Mouse (Mus musculus) heart, embryonic 14.5 days (tissue): ENCODE data around the gene Rpl12. TPM values are rescaled to one million over a fixed set of nuclear protein-coding genes. Genes with fewer than 3 reads are reported as not detected.
A peak's percentile ranks its signal among the peaks of the same experiment; 100 is the strongest.

ENCODE experiments used
- ATAC-seq: fragments of 200-750 bp; cut with Nextera tagmentation; 2 replicates; pipeline ENCODE4 v1.8.0; 2017; ENCODE audit warnings: low read depth, moderate TSS enrichment; ENCODE audit not compliant: insufficient number of reproducible peaks, insufficient read depth, low FRiP score
- H3K27ac ChIP-seq, 2 experiments: fragments of 200-500 bp in 1 of 2; fragments of 300-500 bp in 1 of 2; sonication (generic) in 1 of 2; replicated peaks in 1 of 2; 2 replicates each; pipeline ENCODE4 v1.5.1; 2012 to 2014; ENCODE audit warnings: low read depth in 2 of 2, low read length in 2 of 2, control low read depth in 1 of 2, mild to moderate bottlenecking in 1 of 2, mixed read lengths in 1 of 2; ENCODE audit not compliant: control insufficient read depth in 1 of 2, insufficient read depth in 1 of 2
- H3K27me3 ChIP-seq: fragments of 300-500 bp; sonication (generic); 2 replicates; pipeline ENCODE4 v1.6.1; 2014; ENCODE audit warnings: mild to moderate bottlenecking, low read length, control low read depth; ENCODE audit not compliant: control insufficient read depth, insufficient read depth
- H3K36me3 ChIP-seq: fragments of 300-500 bp; sonication (generic); 2 replicates; pipeline ENCODE4 v1.6.1; 2014; ENCODE audit warnings: mild to moderate bottlenecking, control low read depth, low read length, mixed read lengths; ENCODE audit not compliant: control insufficient read depth, insufficient read depth
- H3K4me1 ChIP-seq, 2 experiments: fragments of 200-500 bp in 1 of 2; fragments of 300-500 bp in 1 of 2; sonication (generic) in 1 of 2; 2 replicates each; pipeline ENCODE4 v1.6.1; 2012 to 2014; ENCODE audit warnings: low read length in 2 of 2, control low read depth in 1 of 2, mixed read lengths in 1 of 2; ENCODE audit not compliant: control insufficient read depth in 2 of 2, insufficient read depth in 2 of 2
- H3K4me2 ChIP-seq: fragments of 300-500 bp; sonication (generic); 2 replicates; pipeline ENCODE4 v1.6.1; 2014; ENCODE audit warnings: mild to moderate bottlenecking, low read length
- H3K4me3 ChIP-seq, 2 experiments: fragments of 200-500 bp in 1 of 2; fragments of 300-500 bp in 1 of 2; sonication (generic) in 1 of 2; 2 replicates each; pipeline ENCODE4 v1.5.1; 2012 to 2014; ENCODE audit warnings: low read length in 2 of 2, mild to moderate bottlenecking in 2 of 2, control low read depth in 1 of 2, low read depth in 1 of 2, moderate library complexity in 1 of 2; ENCODE audit not compliant: control insufficient read depth in 1 of 2, insufficient read depth in 1 of 2
- H3K9ac ChIP-seq: fragments of 300-500 bp; sonication (generic); 2 replicates; pipeline ENCODE4 v1.6.1; 2014; ENCODE audit warnings: mild to moderate bottlenecking, low read length
- H3K9me3 ChIP-seq: fragments of 300-500 bp; sonication (generic); 2 replicates; pipeline ENCODE4 v1.6.1; 2016; ENCODE audit warnings: low read length, control low read depth; ENCODE audit not compliant: control insufficient read depth
- WGBS: fragments of 180-500 bp; shearing (Covaris S2); extraction: QIAGEN DNeasy Blood & Tissue Kit; methylation state at CpG from one replicate; pipeline ENCODE4 v1.1.7; 2014; 5-methylcytosine and 5-hydroxymethylcytosine counted together
- polyA plus RNA-seq: library from polyadenylated mRNA; unstranded; fragments of >200 nt; fragmentation: Nextera tagmentation; extraction: Ambion mirVana; gene quantifications from 2 replicates; pipeline ENCODE4 v1.2.1, GENCODE M21; 2014

Rpl12 gene
- polyA plus RNA-seq, 1 experiment from 2014 or later, result 129 TPM

DNA sequence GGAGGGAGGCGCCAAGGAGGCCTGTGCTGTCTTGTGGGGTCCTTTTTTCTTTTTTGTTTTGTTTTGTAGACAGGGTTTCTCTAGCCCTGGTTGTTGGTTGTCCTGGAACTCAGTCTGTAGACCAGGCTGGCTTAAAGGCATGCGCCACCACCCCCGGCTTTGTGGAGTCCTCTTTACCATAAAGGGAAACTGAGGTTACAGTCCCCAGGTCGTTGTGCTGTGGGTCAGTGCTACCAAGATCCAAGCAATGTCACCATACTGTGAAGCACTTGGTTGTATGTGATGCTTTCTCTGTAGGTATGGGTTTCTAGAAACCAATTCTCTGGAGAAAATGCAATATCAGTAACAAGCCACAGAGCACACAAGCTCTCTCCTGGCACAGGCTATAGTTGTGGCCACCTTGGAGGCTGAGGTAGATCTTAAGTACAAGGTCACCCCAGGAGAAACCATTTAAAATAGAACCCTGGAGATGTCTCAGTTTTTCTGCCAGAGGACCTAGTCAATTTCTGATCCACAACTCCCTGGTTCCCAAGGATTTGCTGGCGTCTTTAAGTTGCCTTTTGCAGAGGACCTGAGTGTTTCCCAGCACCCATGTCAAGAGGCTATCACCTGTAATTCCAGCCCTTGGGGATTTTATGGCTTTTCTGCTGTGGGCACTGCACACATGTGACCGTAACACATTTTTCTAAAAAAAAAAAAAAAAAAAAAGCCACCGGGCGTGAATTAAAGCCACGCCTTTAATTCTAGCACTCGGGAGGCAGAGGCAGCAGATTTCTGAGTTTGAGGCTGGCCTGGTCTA lies 3.5 kb downstream of the Rpl12 start:
- Histone ChIP-seq H3K9me3 (no peaks in the 10 kb centered on the region), H3K4me3 (no peak overlapping the region), H3K27ac (no peak overlapping the region; a peak in 1 of 4 replicates), H3K4me2 (no peak overlapping the region), H3K27me3 (no peaks in the 10 kb centered on the region), H3K4me1 (peaks cover 25 to 44% of the 10 kb centered on the region in 2 experiments), H3K9ac (no peak overlapping the region), H3K36me3 (peaks cover 28% of the 10 kb centered on the region)
- no peak for ATAC-seq
- WGBS, result 33% methylated on average over 10 of the region's 10 CpGs

DNA sequence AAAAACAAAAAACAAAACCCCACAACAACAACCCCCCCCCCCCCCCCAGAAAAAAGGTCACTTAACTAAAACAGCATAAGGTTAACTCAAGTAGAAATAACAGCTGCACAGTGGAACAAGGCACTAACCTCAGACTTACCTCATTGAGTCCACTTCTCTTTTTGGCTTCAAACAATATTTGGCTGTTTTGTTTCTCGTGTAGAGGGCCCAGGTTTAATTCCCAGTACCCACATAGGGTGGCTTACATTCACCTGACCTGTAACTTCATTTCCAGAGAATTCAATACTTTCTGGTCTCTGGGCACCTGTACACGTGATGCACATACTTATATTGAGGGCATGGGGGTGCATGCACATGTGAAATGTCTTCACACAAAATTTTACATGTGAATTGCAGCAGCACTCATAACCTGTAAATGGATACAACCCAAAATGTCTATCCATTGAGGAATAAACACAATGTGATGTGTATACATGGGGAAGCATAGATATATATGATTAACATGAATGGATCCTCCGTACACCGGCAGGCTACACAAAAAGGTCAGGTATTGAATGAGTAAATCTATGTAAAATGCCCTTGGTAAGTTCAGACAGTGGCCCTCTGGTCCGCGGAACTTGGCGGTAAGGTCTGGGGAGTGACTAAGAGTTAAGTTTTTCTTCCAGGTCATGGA lies 4.3 kb downstream of the Rpl12 start:
- H3K27ac ChIP-seq, result no peak overlapping the region
- no peak for ATAC-seq
- peak overlapping the region; percentile 85 for H3K4me2 ChIP-seq
- H3K9me3 ChIP-seq, result no peaks in the 10 kb centered on the region
- no peak overlapping the region for H3K9ac ChIP-seq
- H3K4me3 ChIP-seq, result no peak overlapping the region
- H3K27me3 ChIP-seq, result no peaks in the 10 kb centered on the region
- WGBS, result 18% methylated on average over 7 of the region's 7 CpGs
- H3K36me3 ChIP-seq, result peaks cover 28% of the 10 kb centered on the region
- peaks cover 26 to 48% of the 10 kb centered on the region in 2 experiments for H3K4me1 ChIP-seq

GRCm38 (mm10) chr2:32966184-32966688 lies 4.9 kb downstream of the Rpl12 start:
- Histone ChIP-seq H3K4me3 (peak overlapping the region; percentile 55 to 66), H3K9ac (peak overlapping the region; percentile 77), H3K9me3 (no peaks in the 10 kb centered on the region), H3K27ac (peak overlapping the region; percentile 97 to 98), H3K4me1 (peaks cover 22 to 43% of the 10 kb centered on the region in 2 experiments), H3K4me2 (peak overlapping the region; percentile 85), H3K27me3 (no peaks in the 10 kb centered on the region), H3K36me3 (peaks cover 28% of the 10 kb centered on the region)
- ATAC-seq, result no peak
- WGBS, result 9% methylated on average over 13 of the region's 13 CpGs

DNA sequence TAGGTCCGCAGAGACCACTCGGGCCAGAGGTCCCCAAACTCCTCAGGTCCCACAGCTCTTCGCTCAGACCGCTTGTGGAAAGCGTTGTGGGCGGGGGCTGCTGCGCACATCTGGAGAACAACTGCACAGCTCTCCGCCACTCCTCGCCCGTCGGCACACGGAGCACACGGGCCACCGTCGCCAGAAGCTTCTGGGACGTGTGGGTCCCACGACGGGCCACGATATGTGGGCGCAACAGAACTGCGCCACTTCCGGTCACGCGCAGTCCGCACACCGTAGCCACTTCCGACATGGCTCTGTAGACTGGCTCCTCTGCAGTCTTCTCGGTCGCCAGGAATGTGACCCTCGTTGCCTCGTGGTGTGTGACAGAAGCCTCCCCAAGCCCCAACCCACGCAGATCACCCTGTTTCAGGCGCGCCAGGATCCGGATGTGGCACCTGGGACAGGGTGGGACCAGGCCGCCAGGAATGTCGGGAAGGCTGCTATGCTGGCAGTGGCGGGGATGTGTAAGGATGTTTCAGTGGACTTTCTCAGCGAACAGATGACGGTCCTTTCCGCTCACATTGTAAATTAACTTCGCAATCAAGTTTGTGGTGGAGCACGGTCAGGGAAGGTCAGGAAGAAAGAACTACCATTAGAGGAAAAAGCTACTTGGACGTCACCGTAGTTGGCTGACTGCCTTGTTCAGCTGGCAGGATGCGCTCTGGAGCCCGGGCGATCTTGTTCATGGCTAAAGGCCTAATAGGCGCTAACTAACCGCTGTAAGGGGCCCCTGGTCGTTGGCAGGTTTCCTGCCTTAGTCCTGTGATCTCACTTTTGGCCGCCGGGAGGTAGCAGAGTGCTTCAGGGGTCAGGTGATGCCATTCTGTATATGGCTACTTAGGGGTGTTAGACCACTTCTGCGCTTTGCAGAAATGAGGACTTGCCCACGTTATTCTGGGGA lies 5.6 kb downstream of the Rpl12 start:
- peak overlapping the region; percentile 97 to 98 for H3K27ac ChIP-seq
- peak; percentile 77 for ATAC-seq
- no peaks in the 10 kb centered on the region for H3K27me3 ChIP-seq
- under 1% methylated on average over 55 of the region's 55 CpGs for WGBS
- H3K4me1 ChIP-seq, result peaks cover 22 to 43% of the 10 kb centered on the region in 2 experiments
- H3K36me3 ChIP-seq, result peaks cover 28% of the 10 kb centered on the region
- peak overlapping the region; percentile 55 to 66 for H3K4me3 ChIP-seq
- H3K4me2 ChIP-seq, result peak overlapping the region; percentile 85
- H3K9ac ChIP-seq, result peak overlapping the region; percentile 77
- no peaks in the 10 kb centered on the region for H3K9me3 ChIP-seq

- ATAC-seq, result no peak
- H3K27me3 ChIP-seq, result no peaks in the 10 kb centered on the region
- H3K4me3 ChIP-seq, result peak overlapping the region in 1 of 2 experiments; percentile 55; a peak in 1 of 4 replicates
- H3K9me3 ChIP-seq, result no peaks in the 10 kb centered on the region
- peaks cover 17 to 38% of the 10 kb centered on the region in 2 experiments for H3K4me1 ChIP-seq
- H3K9ac ChIP-seq, result peak overlapping the region; percentile 77
- H3K4me2 ChIP-seq, result peak overlapping the region; percentile 85
- 79% methylated on average over 9 of the region's 9 CpGs for whole genome bisulfite sequencing
- peaks cover 29% of the 10 kb centered on the region for H3K36me3 ChIP-seq
- peak overlapping the region in 1 of 2 experiments; percentile 98; a peak in 2 of 4 replicates for H3K27ac ChIP-seq
Measured at GRCm38 (mm10) chr2:32968024-32968614, 6.8 kb downstream of the Rpl12 start.

DNA sequence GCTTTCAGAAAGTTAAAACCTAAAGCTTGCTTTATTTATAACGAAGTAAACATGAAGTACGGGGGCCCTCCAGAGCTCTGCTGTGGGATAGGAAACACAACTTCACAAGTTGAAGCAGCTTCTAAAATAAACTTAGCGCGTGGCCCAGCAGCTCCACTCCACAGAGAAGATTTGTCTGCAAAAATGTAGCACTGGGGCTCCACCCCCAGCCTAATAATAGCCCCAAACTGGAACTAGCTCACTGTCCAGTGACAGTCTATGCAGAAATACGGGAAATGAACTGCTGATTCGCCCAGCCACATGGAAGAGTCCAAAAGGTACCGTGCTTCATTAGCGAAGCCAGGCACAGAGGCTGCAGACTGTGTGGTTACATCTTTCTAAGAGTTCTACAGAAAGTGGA lies 8.0 kb downstream of the Rpl12 start:
- peak overlapping the region; percentile 63 for H3K9ac ChIP-seq
- peak overlapping the region; percentile 92 to 96 for H3K27ac ChIP-seq
- peak overlapping the region; percentile 10 to 16; a peak in 1 of 4 replicates for H3K4me3 ChIP-seq
- 39% methylated on average over 8 of the region's 8 CpGs for WGBS
- peaks cover 29% of the 10 kb centered on the region for H3K36me3 ChIP-seq
- no peaks in the 10 kb centered on the region for H3K9me3 ChIP-seq
- no peak for ATAC-seq
- H3K27me3 ChIP-seq, result no peaks in the 10 kb centered on the region
- peak overlapping the region; percentile 61 for H3K4me2 ChIP-seq
- peaks cover 16 to 32% of the 10 kb centered on the region in 2 experiments for H3K4me1 ChIP-seq
